Mouse (Mus musculus): ENCODE data around the gene Mydgf. TPM values are rescaled to one million over a fixed set of nuclear protein-coding genes. Genes with fewer than 3 reads are reported as not detected.

The Mydgf gene
- polyA plus RNA-seq, 1 experiment from 2014 or later = 78.6 TPM

GRCm38 (mm10) chr17:56162231-56162774, 21.4 kb downstream of the Mydgf start, which contains the start of gene Tnfaip8l1:
Tnfaip8l1 (plus strand) TSS chr17:56162477.
- peaks cover 15% of the 10 kb centered on the region; the same call in 1 of the 2 replicates for H3K27me3 ChIP-seq
- H3K27ac ChIP-seq (replicated peaks) = peak within 1 kb of the TSS; percentile 18; the same call in 1 of the 2 replicates

GRCm38 (mm10) chr17:56159729-56160128, 24.0 kb downstream of the Mydgf start:
- Histone ChIP-seq H3K9me3 (no peaks in the 10 kb centered on the region), H3K4me2 (no peak overlapping the region), H3K9ac (no peak overlapping the region), H3K4me1 (replicated peaks) (peaks cover 12% of the 10 kb centered on the region), H3K36me3 (no peaks in the 10 kb centered on the region), H3K4me3 (no peak overlapping the region), H3K27ac (replicated peaks) (no peak overlapping the region), H3K27me3 (peaks cover 19% of the 10 kb centered on the region; the same call in 1 of the 2 replicates)
- ATAC-seq (ENCODE audit: low FRiP score, low read depth) = no peak
- 3% methylated on average over 9 of the region's 9 CpGs for WGBS

More at GRCm38 (mm10) chr17:56162231-56162774, 21.4 kb downstream of the Mydgf start, which contains the start of gene Tnfaip8l1:
- no peaks in the 10 kb centered on the region for H3K9me3 ChIP-seq
- H3K9ac ChIP-seq = peak within 1 kb of the TSS; percentile 52
- H3K36me3 ChIP-seq = no peaks in the 10 kb centered on the region
- peaks cover 19% of the 10 kb centered on the region for H3K4me1 ChIP-seq (replicated peaks)
- peak; percentile 97 for ATAC-seq (ENCODE audit: low FRiP score, low read depth)
- WGBS = 2% methylated on average over 30 of the region's 30 CpGs
- peak within 1 kb of the TSS; percentile 50 for H3K4me3 ChIP-seq
- peak within 1 kb of the TSS; percentile 68 for H3K4me2 ChIP-seq

GRCm38 (mm10) chr17:56153643-56154042, 30.1 kb downstream of the Mydgf start:
- Histone ChIP-seq H3K27me3 (peaks cover 11% of the 10 kb centered on the region; the same call in 1 of the 2 replicates), H3K36me3 (no peaks in the 10 kb centered on the region), H3K9ac (no peak overlapping the region), H3K4me3 (no peak overlapping the region), H3K9me3 (no peaks in the 10 kb centered on the region), H3K27ac (replicated peaks) (no peak overlapping the region), H3K4me2 (no peak overlapping the region), H3K4me1 (replicated peaks) (peaks cover 12% of the 10 kb centered on the region)
- peak; percentile 61; the same call in 1 of the 2 replicates for ATAC-seq (ENCODE audit: low FRiP score, low read depth)
- 18% methylated on average over 9 of the region's 9 CpGs for WGBS

GRCm38 (mm10) chr17:56149897-56150296, 33.8 kb downstream of the Mydgf start:
- H3K27ac ChIP-seq (replicated peaks) = no peak overlapping the region
- no peaks in the 10 kb centered on the region for H3K9me3 ChIP-seq
- H3K4me2 ChIP-seq = no peak overlapping the region
- ATAC-seq (ENCODE audit: low FRiP score, low read depth) = no peak
- H3K9ac ChIP-seq = no peak overlapping the region
- no peaks in the 10 kb centered on the region for H3K36me3 ChIP-seq
- H3K4me1 ChIP-seq (replicated peaks) = peaks cover 17% of the 10 kb centered on the region
- H3K27me3 ChIP-seq = peaks cover 14% of the 10 kb centered on the region
- H3K4me3 ChIP-seq = no peak overlapping the region
- 34% methylated on average over 2 of the region's 2 CpGs for WGBS

GRCm38 (mm10) chr17:56148790-56149618, 34.7 kb downstream of the Mydgf start:
- Histone ChIP-seq H3K9ac (peak overlapping the region; percentile 66), H3K4me1 (replicated peaks) (peaks cover 17% of the 10 kb centered on the region), H3K9me3 (no peaks in the 10 kb centered on the region), H3K4me2 (peak overlapping the region; percentile 79), H3K27ac (replicated peaks) (no peak overlapping the region), H3K4me3 (peak overlapping the region; percentile 41), H3K27me3 (peaks cover 14% of the 10 kb centered on the region), H3K36me3 (no peaks in the 10 kb centered on the region)
- ATAC-seq (ENCODE audit: low FRiP score, low read depth) = peak; percentile 67
- 1% methylated on average over 30 of the region's 30 CpGs for WGBS

GRCm38 (mm10) chr17:56148280-56148679, 35.4 kb downstream of the Mydgf start:
- Histone ChIP-seq H3K4me2 (peak overlapping the region; percentile 79), H3K4me1 (replicated peaks) (peaks cover 15% of the 10 kb centered on the region), H3K36me3 (no peaks in the 10 kb centered on the region), H3K27me3 (peaks cover 14% of the 10 kb centered on the region), H3K9me3 (no peaks in the 10 kb centered on the region), H3K9ac (peak overlapping the region; percentile 66), H3K4me3 (peak overlapping the region; percentile 41), H3K27ac (replicated peaks) (no peak overlapping the region)
- WGBS = 22% methylated on average over 9 of the region's 9 CpGs
- peak; percentile 4; the same call in 1 of the 2 replicates for ATAC-seq (ENCODE audit: low FRiP score, low read depth)

GRCm38 (mm10) chr17:56147420-56147819, 36.3 kb downstream of the Mydgf start:
- no peak overlapping the region for H3K4me3 ChIP-seq
- H3K27me3 ChIP-seq = peaks cover 14% of the 10 kb centered on the region
- no peaks in the 10 kb centered on the region for H3K36me3 ChIP-seq
- 69% methylated on average over 12 of the region's 12 CpGs for WGBS
- H3K9me3 ChIP-seq = no peaks in the 10 kb centered on the region
- H3K27ac ChIP-seq (replicated peaks) = no peak overlapping the region
- no peak overlapping the region for H3K4me2 ChIP-seq
- no peak for ATAC-seq (ENCODE audit: low FRiP score, low read depth)
- peaks cover 18% of the 10 kb centered on the region for H3K4me1 ChIP-seq (replicated peaks)
- H3K9ac ChIP-seq = no peak overlapping the region

- Histone ChIP-seq H3K4me1 (replicated peaks) (peaks cover 31% of the 10 kb centered on the region), H3K36me3 (no peaks in the 10 kb centered on the region), H3K27me3 (peaks cover 14% of the 10 kb centered on the region), H3K4me3 (no peak overlapping the region), H3K4me2 (no peak overlapping the region), H3K27ac (replicated peaks) (no peak overlapping the region), H3K9me3 (no peaks in the 10 kb centered on the region), H3K9ac (no peak overlapping the region)
- whole genome bisulfite sequencing = 17% methylated on average over 9 of the region's 9 CpGs
- ATAC-seq (ENCODE audit: low FRiP score, low read depth) = no peak
Observed at GRCm38 (mm10) chr17:56146131-56146530, 37.6 kb downstream of the Mydgf start.

GRCm38 (mm10) chr17:56144546-56144945, 39.2 kb downstream of the Mydgf start:
- WGBS = 80% methylated on average over 9 of the region's 9 CpGs
- H3K9me3 ChIP-seq = no peaks in the 10 kb centered on the region
- H3K9ac ChIP-seq = no peak overlapping the region
- H3K27me3 ChIP-seq = peaks cover 10% of the 10 kb centered on the region
- no peak overlapping the region for H3K4me3 ChIP-seq
- ATAC-seq (ENCODE audit: low FRiP score, low read depth) = no peak
- no peak overlapping the region for H3K4me2 ChIP-seq
- H3K4me1 ChIP-seq (replicated peaks) = peaks cover 35% of the 10 kb centered on the region
- H3K27ac ChIP-seq (replicated peaks) = no peak overlapping the region
- no peaks in the 10 kb centered on the region for H3K36me3 ChIP-seq

- peak overlapping the region; percentile 82 for H3K4me2 ChIP-seq
- peak overlapping the region; percentile 45 for H3K9ac ChIP-seq
- H3K4me3 ChIP-seq = peak overlapping the region; percentile 50
- H3K27me3 ChIP-seq = no peaks in the 10 kb centered on the region
- peaks cover 45% of the 10 kb centered on the region for H3K4me1 ChIP-seq (replicated peaks)
- under 1% methylated on average over 45 of the region's 47 CpGs for WGBS
- H3K9me3 ChIP-seq = no peaks in the 10 kb centered on the region
- no peak overlapping the region for H3K27ac ChIP-seq (replicated peaks)
- H3K36me3 ChIP-seq = no peaks in the 10 kb centered on the region
- ATAC-seq (ENCODE audit: low FRiP score, low read depth) = peak; percentile 57
Observed at GRCm38 (mm10) chr17:56141702-56142605, 41.8 kb downstream of the Mydgf start.

GRCm38 (mm10) chr17:56139858-56140595, 43.7 kb downstream of the Mydgf start, which contains the start of gene Sema6b:
Sema6b (minus strand) TSS chr17:56140343.
- under 1% methylated on average over 68 of the region's 79 CpGs for WGBS
- Histone ChIP-seq H3K9me3 (no peaks in the 10 kb centered on the region), H3K4me3 (peak within 1 kb of the TSS; percentile 73), H3K36me3 (no peaks in the 10 kb centered on the region), H3K27me3 (no peaks in the 10 kb centered on the region), H3K4me1 (replicated peaks) (peaks cover 48% of the 10 kb centered on the region), H3K4me2 (peak within 1 kb of the TSS; percentile 82), H3K9ac (peak within 1 kb of the TSS; percentile 80), H3K27ac (replicated peaks) (peak within 1 kb of the TSS; percentile 82)
- peak; percentile 33 for ATAC-seq (ENCODE audit: low FRiP score, low read depth)
